Mouse (Mus musculus) intestine, embryonic 16.5 days (tissue): Measurements from ENCODE around the gene Arhgap8. TPM values are rescaled to one million over a fixed set of nuclear protein-coding genes. Genes with fewer than 3 reads are reported as not detected.

Experiments
- ATAC-seq: fragments of 200-750 bp; cut with Nextera tagmentation; 2 replicates; pipeline ENCODE4 v1.8.0; 2017; ENCODE audit warnings: moderate TSS enrichment, moderate library complexity
- H3K27ac ChIP-seq: fragments of 300-500 bp; sonication (generic); 2 replicates; pipeline ENCODE4 v1.5.1; 2014; ENCODE audit warnings: mild to moderate bottlenecking, low read length
- H3K27me3 ChIP-seq: fragments of 300-500 bp; sonication (generic); replicated peaks from 2 replicates; pipeline ENCODE4 v1.6.1; 2014; ENCODE audit warnings: low read length, control low read depth, mixed read lengths; ENCODE audit not compliant: control insufficient read depth, insufficient read depth
- H3K36me3 ChIP-seq: fragments of 300-500 bp; sonication (generic); 2 replicates; pipeline ENCODE4 v1.6.1; 2014; ENCODE audit warnings: low read length, control low read depth; ENCODE audit not compliant: control insufficient read depth, insufficient read depth
- H3K4me1 ChIP-seq: fragments of 300-500 bp; sonication (generic); 2 replicates; pipeline ENCODE4 v1.6.1; 2014; ENCODE audit warnings: low read length, control low read depth, mixed read lengths; ENCODE audit not compliant: control insufficient read depth, insufficient read depth
- H3K4me2 ChIP-seq: fragments of 300-500 bp; sonication (generic); 2 replicates; pipeline ENCODE4 v1.6.1; 2014; ENCODE audit warnings: low read depth, low read length, control low read depth
- H3K4me3 ChIP-seq: fragments of 300-500 bp; sonication (generic); 2 replicates; pipeline ENCODE4 v1.5.1; 2014; ENCODE audit warnings: mild to moderate bottlenecking, low read length
- H3K9ac ChIP-seq: fragments of 300-500 bp; sonication (generic); 2 replicates; pipeline ENCODE4 v1.6.1; 2014; ENCODE audit warnings: low read depth, low read length
- H3K9me3 ChIP-seq: fragments of 300-500 bp; sonication (generic); 2 replicates; pipeline ENCODE4 v1.6.1; 2016; ENCODE audit warnings: low read length, control low read depth; ENCODE audit not compliant: control insufficient read depth
- WGBS: fragments of 180-500 bp; shearing (Covaris S2); extraction: QIAGEN DNeasy Blood & Tissue Kit; methylation state at CpG from one replicate; pipeline ENCODE4 v1.1.7; 2014; 5-methylcytosine and 5-hydroxymethylcytosine counted together
- polyA plus RNA-seq: library from polyadenylated mRNA; unstranded; fragments of >200 nt; fragmentation: Nextera tagmentation; extraction: Ambion mirVana; gene quantifications from 2 replicates; pipeline ENCODE4 v1.2.1, GENCODE M21; 2015

Gene Arhgap8
- polyA plus RNA-seq, 1 experiment from 2014 or later, result 16.3 TPM

GRCm38 (mm10) chr15:84691513-84691912, 28.3 kb upstream of the Arhgap8 start:
- H3K36me3 ChIP-seq, result peaks cover 47% of the 10 kb centered on the region

GRCm38 (mm10) chr15:84692645-84693044, 27.2 kb upstream of the Arhgap8 start:
- WGBS, result 80% methylated on average over 7 of the region's 7 CpGs
- no peak overlapping the region for H3K4me3 ChIP-seq
- H3K4me2 ChIP-seq, result no peak overlapping the region
- H3K9ac ChIP-seq, result no peak overlapping the region
- H3K4me1 ChIP-seq, result peaks cover 25% of the 10 kb centered on the region; the same call in 1 of the 2 replicates
- no peak overlapping the region for H3K27ac ChIP-seq
- H3K9me3 ChIP-seq, result no peaks in the 10 kb centered on the region
- ATAC-seq, result no peak
- H3K36me3 ChIP-seq, result peaks cover 49% of the 10 kb centered on the region
- no peaks in the 10 kb centered on the region for H3K27me3 ChIP-seq

More at GRCm38 (mm10) chr15:84691513-84691912, 28.3 kb upstream of the Arhgap8 start:
- H3K9me3 ChIP-seq, result no peaks in the 10 kb centered on the region
- no peak overlapping the region for H3K9ac ChIP-seq
- no peaks in the 10 kb centered on the region for H3K27me3 ChIP-seq
- no peak for ATAC-seq
- H3K4me3 ChIP-seq, result no peak overlapping the region
- 91% methylated on average over 6 of the region's 6 CpGs for WGBS
- H3K27ac ChIP-seq, result no peak overlapping the region
- peaks cover 26% of the 10 kb centered on the region; the same call in 1 of the 2 replicates for H3K4me1 ChIP-seq
- H3K4me2 ChIP-seq, result no peak overlapping the region

GRCm38 (mm10) chr15:84696021-84696420, 23.8 kb upstream of the Arhgap8 start:
- H3K9me3 ChIP-seq, result no peaks in the 10 kb centered on the region
- no peak overlapping the region for H3K4me2 ChIP-seq
- H3K27ac ChIP-seq, result peak overlapping the region; percentile 82
- H3K4me1 ChIP-seq, result peaks cover 18% of the 10 kb centered on the region; the same call in 1 of the 2 replicates
- no peaks in the 10 kb centered on the region for H3K27me3 ChIP-seq
- peaks cover 33% of the 10 kb centered on the region for H3K36me3 ChIP-seq
- WGBS, result 55% methylated on average over 4 of the region's 4 CpGs
- no peak overlapping the region for H3K4me3 ChIP-seq
- peak; percentile 78 for ATAC-seq
- no peak overlapping the region; the same call in 1 of the 2 replicates for H3K9ac ChIP-seq

GRCm38 (mm10) chr15:84697611-84698011, 22.2 kb upstream of the Arhgap8 start:
- Histone ChIP-seq H3K27ac (no peak overlapping the region), H3K4me2 (no peak overlapping the region), H3K9me3 (no peaks in the 10 kb centered on the region), H3K4me1 (peaks cover 18% of the 10 kb centered on the region; the same call in 1 of the 2 replicates), H3K4me3 (no peak overlapping the region), H3K36me3 (peaks cover 29% of the 10 kb centered on the region), H3K9ac (0 out of 2 replicates have a peak overlapping the region, but pooled peaks have one; percentile 26), H3K27me3 (no peaks in the 10 kb centered on the region)
- no peak for ATAC-seq
- 65% methylated on average over 11 of the region's 11 CpGs for WGBS

GRCm38 (mm10) chr15:84698189-84698588, 21.7 kb upstream of the Arhgap8 start:
- H3K4me1 ChIP-seq, result peaks cover 18% of the 10 kb centered on the region; the same call in 1 of the 2 replicates
- H3K4me3 ChIP-seq, result no peak overlapping the region
- WGBS, result 63% methylated on average over 2 of the region's 2 CpGs
- H3K9ac ChIP-seq, result no peak overlapping the region
- H3K9me3 ChIP-seq, result no peaks in the 10 kb centered on the region
- H3K36me3 ChIP-seq, result peaks cover 24% of the 10 kb centered on the region
- H3K27ac ChIP-seq, result no peak overlapping the region
- no peaks in the 10 kb centered on the region for H3K27me3 ChIP-seq
- no peak for ATAC-seq
- H3K4me2 ChIP-seq, result no peak overlapping the region

GRCm38 (mm10) chr15:84700147-84700794, 19.6 kb upstream of the Arhgap8 start:
- H3K9me3 ChIP-seq, result no peaks in the 10 kb centered on the region
- peaks cover 15% of the 10 kb centered on the region for H3K36me3 ChIP-seq
- ATAC-seq, result 0 out of 2 replicates have a peak, but pooled peaks have one; percentile 9
- no peak overlapping the region for H3K27ac ChIP-seq
- H3K4me2 ChIP-seq, result no peak overlapping the region
- H3K9ac ChIP-seq, result no peak overlapping the region
- H3K27me3 ChIP-seq, result no peaks in the 10 kb centered on the region
- H3K4me1 ChIP-seq, result peaks cover 18% of the 10 kb centered on the region; the same call in 1 of the 2 replicates
- 53% methylated on average over 6 of the region's 6 CpGs for WGBS
- no peak overlapping the region for H3K4me3 ChIP-seq

GRCm38 (mm10) chr15:84701947-84702346, 17.9 kb upstream of the Arhgap8 start:
- 21% methylated on average over 4 of the region's 4 CpGs for WGBS
- Histone ChIP-seq H3K36me3 (peaks cover 15% of the 10 kb centered on the region), H3K4me1 (peaks cover 11% of the 10 kb centered on the region; the same call in 1 of the 2 replicates), H3K27me3 (no peaks in the 10 kb centered on the region), H3K9ac (no peak overlapping the region; the same call in 1 of the 2 replicates), H3K4me3 (no peak overlapping the region), H3K4me2 (no peak overlapping the region), H3K27ac (no peak overlapping the region), H3K9me3 (no peaks in the 10 kb centered on the region)
- no peak for ATAC-seq

GRCm38 (mm10) chr15:84702391-84703345, 17.2 kb upstream of the Arhgap8 start:
- no peak overlapping the region for H3K4me2 ChIP-seq
- no peak overlapping the region for H3K27ac ChIP-seq
- no peaks in the 10 kb centered on the region for H3K27me3 ChIP-seq
- no peak overlapping the region for H3K4me3 ChIP-seq
- ATAC-seq, result no peak
- H3K9ac ChIP-seq, result no peak overlapping the region
- no peaks in the 10 kb centered on the region for H3K9me3 ChIP-seq
- H3K36me3 ChIP-seq, result peaks cover 10% of the 10 kb centered on the region
- 87% methylated on average over 29 of the region's 29 CpGs for WGBS
- H3K4me1 ChIP-seq, result peaks cover 13% of the 10 kb centered on the region

- WGBS, result 83% methylated on average over 7 of the region's 7 CpGs
- Histone ChIP-seq H3K4me2 (no peak overlapping the region), H3K9me3 (no peaks in the 10 kb centered on the region)
Measured at GRCm38 (mm10) chr15:84703992-84704391, 15.9 kb upstream of the Arhgap8 start.

More at GRCm38 (mm10) chr15:84703992-84704391, 15.9 kb upstream of the Arhgap8 start:
- H3K4me3 ChIP-seq, result no peak overlapping the region
- no peak overlapping the region for H3K27ac ChIP-seq
- no peak overlapping the region for H3K9ac ChIP-seq
- H3K27me3 ChIP-seq, result no peaks in the 10 kb centered on the region
- peaks cover 9% of the 10 kb centered on the region for H3K36me3 ChIP-seq
- H3K4me1 ChIP-seq, result peaks cover 13% of the 10 kb centered on the region
- no peak for ATAC-seq
